Mouse (Mus musculus): ENCODE data around the gene Polr1b. TPM values are rescaled to one million over a fixed set of nuclear protein-coding genes. Genes with fewer than 3 reads are reported as not detected.

Gene Polr1b
- total RNA-seq, 2 experiments from 2014 or later, result 17.5 to 19.5 TPM

DNA sequence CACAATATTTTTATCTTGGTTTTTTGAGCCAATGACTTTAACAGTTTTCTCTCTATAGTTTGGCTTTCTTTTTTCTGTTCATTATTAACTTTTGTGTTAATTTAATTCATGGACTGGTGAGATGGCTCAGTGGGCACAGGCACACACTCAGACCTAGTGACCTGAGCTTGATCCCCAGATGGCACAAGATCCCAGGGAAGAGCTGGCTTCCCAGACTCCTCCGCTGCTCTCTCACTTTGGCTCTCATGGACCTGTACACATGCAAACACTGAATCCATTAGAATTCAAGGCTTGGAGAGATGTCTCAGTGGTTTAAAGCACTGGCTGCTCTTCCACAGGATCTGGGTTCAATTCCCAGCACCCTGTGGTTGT is 15.6 kb downstream of the Polr1b start:
- DNase-seq (ENCODE audit: low spot score in 2 of 2), result no peak

GRCm38 (mm10) chr2:129118061-129118460 is 17.3 kb downstream of the Polr1b start:
- no peak for DNase-seq (ENCODE audit: low spot score in 2 of 2)

DNA sequence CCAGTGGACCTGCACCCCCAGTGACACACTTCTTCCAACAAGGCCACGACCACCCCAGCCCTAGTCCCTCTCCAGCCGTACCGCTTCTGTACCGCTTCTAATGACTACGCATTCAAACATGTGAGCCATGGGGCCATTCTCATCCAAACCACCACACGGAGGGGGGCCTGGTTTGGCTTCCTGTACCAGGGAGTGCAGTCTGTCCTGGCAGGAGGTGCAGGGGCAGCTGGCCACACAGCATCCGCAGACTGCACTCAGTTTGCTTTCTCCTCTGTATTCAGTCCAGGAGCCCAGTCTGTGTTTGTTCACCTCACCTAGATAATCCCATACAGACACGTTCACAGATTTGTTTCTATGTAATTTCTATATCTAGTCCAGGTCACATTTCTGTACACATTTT is 21.2 kb downstream of the Polr1b start:
- no peak for DNase-seq (ENCODE audit: low spot score in 2 of 2)

GRCm38 (mm10) chr2:129129412-129129929 is 28.7 kb downstream of the Polr1b start, which contains the start of gene Chchd5:
Chchd5 (plus strand) TSS chr2:129129700.
- peak; percentile 87 to 89 for DNase-seq (ENCODE audit: low spot score in 2 of 2)

DNA sequence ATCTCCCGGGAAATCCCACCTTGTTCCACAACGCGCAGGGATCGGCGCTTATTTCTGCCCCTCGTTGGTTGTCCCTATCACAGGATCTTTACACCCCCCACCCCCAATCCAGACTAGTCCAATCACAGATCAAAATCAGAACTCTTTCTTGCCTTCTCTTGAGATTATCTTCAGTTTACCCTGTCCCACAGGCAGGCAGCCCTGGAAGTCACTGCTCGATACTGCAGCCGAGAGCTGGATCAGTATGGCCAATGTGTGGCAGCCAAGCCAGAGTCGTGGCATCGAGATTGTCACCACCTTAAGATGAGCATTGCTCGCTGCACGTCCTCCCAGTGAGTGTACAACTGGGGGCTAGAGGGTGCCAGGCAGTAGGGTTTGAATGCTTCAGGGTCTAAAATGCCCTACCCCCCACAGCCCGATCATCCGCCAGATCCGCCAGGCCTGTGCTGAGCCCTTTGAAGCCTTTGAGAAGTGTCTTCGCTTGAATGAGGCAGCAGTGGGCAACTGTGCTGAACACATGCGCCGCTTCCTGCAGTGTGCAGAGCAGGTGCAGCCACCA is 29.3 kb downstream of the Polr1b start:
- DNase-seq (ENCODE audit: low spot score in 2 of 2), result peak; percentile 16 to 37

DNA sequence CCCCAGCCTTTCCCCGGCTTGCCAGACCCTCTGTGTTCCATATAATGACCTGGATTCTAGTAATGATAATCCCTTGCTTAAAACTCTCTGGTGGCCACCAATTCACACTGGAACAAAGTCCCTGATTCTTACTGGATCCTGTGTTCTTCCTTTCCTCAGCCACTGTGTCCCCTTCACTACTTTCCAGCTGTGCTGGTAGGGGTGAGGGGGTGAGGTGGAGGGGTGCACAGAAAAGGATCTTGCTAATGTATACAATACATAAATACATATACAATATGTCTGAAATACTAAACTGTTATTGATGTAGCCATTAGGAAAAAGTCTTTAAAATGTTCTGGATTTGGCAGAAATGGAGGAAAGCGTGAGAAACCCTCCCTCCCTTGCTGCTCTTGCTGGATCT is 30.0 kb downstream of the Polr1b start:
- DNase-seq (ENCODE audit: low spot score in 2 of 2), result no peak

DNA sequence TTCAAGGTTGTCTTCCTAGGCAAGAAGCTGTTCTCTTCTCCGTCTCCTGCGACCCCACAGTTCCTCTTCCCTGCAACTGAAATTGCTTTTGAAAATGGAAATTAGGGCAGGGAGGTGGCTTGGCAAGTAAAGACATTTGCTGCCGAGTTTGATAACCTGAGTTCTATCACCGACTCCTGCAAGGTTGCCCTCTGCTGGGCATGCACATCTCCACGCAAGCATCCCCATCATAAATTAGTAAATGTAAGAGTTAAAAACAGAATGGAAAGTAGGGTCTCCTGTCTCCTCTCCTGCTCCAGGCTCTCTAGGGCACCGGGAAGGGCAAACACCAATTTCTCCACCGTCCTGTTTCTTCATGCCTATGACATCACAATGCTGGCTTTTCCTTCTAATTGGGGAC is 31.4 kb downstream of the Polr1b start:
- DNase-seq (ENCODE audit: low spot score in 2 of 2), result no peak

DNA sequence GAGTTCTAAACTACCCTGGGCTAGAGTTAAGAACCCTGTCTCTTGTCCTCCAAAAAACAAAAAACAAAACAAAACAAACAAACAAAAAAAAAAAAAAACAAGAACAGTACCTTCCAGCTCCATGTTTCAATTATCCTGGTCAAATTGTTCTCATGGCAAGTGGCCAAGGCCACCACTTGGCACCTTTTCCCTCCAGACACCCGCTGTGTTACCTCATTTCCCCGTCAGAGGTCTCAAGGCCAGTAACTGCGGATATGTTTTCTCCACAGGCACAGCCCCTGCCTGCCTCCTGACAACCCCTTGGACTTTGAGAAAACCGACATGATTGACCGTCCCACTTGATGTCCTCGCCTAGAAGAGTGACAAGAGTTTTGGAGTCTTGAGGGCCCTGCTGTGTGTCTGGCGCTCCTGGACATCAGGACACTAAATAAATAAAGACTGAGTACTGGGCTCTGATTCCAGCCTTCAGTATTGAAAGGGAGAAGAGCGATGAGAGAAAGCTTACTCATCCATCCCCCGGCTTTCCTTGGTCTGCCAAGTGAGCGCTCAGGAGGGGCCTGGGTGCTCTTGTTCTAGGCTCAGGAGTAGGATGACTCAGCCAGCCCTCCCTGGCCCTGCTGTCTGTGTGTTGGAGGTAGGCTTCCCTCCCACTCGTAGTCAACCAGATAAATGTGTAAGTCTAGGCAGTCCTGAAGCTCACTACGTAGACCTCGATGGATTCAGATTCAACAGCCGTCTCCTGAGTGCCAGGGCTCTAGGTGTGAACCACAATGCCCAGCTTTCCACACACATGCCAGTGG is 32.4 kb downstream of the Polr1b start:
- DNase-seq (ENCODE audit: low spot score in 2 of 2), result no peak

- no peak for DNase-seq (ENCODE audit: low spot score in 2 of 2)
Observed at GRCm38 (mm10) chr2:129139906-129140305, 39.1 kb downstream of the Polr1b start.

- no peak for DNase-seq (ENCODE audit: low spot score in 2 of 2)
Observed at GRCm38 (mm10) chr2:129148836-129149235, 48.0 kb downstream of the Polr1b start.

- no peak for DNase-seq (ENCODE audit: low spot score in 2 of 2)
Observed at GRCm38 (mm10) chr2:129150386-129150785, 49.6 kb downstream of the Polr1b start.

DNA sequence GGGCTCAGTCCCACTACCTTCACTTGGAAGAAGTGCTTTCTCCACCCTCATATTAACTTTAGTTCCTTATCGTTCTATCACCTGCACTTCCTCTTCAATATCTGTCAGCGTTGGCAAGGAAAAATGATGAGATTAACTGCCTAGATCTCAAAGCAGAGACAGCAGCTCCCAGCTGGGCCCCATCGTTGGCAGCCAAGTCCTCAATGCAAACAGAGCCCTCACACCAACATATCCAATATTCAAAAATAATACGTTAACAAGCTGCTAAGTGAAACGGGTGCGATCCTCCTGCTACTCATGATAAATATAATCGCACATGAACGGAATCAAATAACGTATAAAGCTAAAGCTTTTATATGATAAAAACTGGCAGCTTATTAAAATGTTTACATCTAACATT is 50.3 kb downstream of the Polr1b start:
- no peak for DNase-seq (ENCODE audit: low spot score in 2 of 2)

GRCm38 (mm10) chr2:129152751-129153150 is 52.0 kb downstream of the Polr1b start:
- DNase-seq (ENCODE audit: low spot score in 2 of 2), result no peak

- no peak for DNase-seq (ENCODE audit: low spot score in 2 of 2)
Observed at GRCm38 (mm10) chr2:129164815-129165214, 64.0 kb downstream of the Polr1b start.

DNA sequence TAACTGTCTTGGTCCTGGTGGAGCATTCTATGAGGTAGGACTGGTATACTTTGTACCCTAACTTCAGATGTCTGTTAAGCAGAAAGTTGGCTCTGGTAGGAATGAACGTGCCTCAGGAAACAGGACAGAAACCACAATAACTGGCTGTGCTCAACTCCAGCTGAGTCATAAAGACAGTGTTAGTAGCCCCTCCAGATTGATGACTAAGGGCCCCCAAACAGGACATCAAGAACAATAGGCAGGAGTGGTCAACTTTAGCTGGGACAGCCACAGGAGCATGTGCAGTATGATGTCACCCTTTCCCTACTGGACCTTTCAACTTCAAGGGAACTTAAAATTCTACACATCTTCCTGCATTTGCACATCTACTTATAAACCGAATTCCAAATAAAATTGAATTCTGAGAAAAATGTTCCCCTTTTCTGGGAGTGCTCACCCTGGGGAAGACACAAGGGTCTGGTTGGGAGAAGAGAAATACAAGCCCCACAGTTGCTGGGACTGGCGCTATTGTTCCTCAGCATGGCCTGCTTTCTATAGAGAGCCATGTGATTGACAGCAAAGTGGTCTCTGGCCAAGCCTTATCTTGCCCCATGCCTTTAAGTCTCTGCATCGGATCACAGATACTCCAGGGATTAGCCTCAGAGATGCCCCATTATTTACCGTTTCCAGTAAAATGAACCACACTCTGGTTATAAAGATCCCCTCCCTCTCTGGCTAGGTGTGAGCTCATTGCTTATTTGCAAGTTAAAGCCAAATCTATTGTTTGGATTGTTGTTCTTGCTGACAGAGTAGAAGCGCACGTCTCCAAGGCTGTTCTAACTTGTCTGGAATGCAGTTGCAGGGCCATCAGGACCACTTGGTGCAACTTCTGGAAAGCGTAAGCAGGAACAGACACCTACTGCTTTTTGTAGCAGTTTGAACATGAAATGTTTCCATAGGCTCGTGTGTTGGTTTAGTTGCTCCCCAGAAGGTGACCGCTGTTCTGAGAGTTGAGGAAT is 66.0 kb downstream of the Polr1b start:
- DNase-seq (ENCODE audit: low spot score in 2 of 2), result no peak

DNA sequence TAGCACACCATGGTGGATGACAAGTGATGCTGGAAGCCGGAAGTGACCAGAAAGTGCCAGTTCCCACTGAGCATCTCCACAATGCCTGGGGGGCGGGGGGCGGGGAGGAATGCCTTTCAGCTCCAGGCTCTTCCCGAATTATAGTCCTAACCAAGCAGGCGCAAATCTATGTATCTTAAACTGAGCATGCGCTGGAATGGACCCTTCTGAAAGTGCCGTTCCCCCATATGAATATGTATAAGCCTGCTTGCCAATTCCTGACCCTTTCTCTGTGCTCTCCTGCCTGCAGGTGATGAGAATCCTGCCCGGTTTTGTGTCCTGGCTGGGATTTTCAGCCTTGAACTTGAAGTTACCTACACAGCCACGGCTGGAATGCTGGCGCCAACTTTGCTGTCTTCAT is 72.6 kb downstream of the Polr1b start:
- DNase-seq (ENCODE audit: low spot score in 2 of 2), result no peak

DNA sequence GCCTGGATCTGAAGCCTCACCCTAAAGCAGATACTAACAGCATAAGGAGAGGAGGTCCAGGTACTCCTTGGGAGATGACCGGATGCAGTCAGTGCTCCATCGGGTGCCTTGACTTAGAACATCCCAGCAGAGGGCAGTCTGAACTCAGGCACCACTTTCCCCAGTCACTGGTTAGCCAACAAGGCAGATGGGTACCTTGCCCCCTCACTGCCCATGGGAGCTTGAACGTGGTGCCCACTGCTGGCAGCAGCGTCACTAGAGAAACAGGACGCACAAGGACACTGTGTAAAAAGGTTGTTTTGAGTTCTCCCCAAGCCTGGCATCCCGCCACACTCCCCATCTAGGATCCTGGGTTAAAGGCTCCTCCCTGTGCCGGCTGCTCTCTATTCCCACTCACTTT is 73.7 kb downstream of the Polr1b start:
- DNase-seq (ENCODE audit: low spot score in 2 of 2), result peak; percentile 58 to 67

DNA sequence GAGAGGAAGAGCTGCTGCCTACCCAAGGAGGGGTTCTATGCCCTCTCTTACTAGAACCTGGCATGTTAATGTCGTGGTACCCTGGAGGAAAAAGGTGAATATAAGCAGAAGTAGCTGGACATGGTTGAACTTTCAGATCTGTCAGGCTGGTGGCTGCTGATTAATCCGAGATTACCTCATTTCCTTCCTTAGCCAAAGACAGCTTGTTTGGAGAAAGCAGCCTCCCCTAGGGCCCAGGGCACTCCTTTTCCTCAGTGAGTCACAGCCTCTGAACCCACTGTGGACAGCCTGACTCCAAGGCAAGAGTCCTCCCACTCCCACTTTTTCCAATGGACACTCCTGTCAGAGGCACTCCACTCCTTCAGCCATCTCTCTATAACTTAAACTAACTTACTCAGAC is 74.8 kb downstream of the Polr1b start:
- no peak for DNase-seq (ENCODE audit: low spot score in 2 of 2)
